Mouse (Mus musculus) layer of hippocampus, adult 11-12 months (tissue): Measurements from ENCODE around the gene Gpr68.

Experiments
- DNase-seq: peaks from one replicate; pipeline ENCODE4 v3.0.0; 2022; ENCODE audit warnings: low spot score

The Gpr68 gene

GRCm38 (mm10) chr12:100907598-100908297 is at the start of gene Gpr68:
TSS of gene Gpr68 (minus strand) at chr12:100908198.
- no peak for DNase-seq

DNA sequence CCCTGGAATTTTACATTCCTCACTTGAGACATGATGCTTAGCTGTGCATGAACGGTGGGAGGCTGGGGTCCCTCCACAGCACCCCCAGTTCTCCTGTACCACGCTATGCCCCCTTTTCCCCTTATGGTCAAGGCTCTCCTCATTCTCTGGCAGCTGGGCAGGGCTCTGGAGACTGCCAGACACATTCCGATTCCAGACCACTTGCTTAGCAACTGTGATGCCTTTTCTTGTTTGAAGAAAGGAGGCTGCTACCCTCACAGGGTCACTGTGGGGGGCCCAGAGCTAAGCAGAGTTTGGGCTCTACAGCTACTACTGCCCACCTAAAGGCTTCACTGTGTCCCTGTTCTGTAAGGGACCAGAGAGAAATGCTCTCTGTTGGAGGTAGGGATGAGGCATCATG is 49.3 kb upstream of the Gpr68 start:
- DNase-seq: no peak

GRCm38 (mm10) chr12:100956825-100957224 is 48.8 kb upstream of the Gpr68 start:
- DNase-seq: no peak

GRCm38 (mm10) chr12:100956028-100956427 is 48.0 kb upstream of the Gpr68 start:
- DNase-seq: no peak

DNA sequence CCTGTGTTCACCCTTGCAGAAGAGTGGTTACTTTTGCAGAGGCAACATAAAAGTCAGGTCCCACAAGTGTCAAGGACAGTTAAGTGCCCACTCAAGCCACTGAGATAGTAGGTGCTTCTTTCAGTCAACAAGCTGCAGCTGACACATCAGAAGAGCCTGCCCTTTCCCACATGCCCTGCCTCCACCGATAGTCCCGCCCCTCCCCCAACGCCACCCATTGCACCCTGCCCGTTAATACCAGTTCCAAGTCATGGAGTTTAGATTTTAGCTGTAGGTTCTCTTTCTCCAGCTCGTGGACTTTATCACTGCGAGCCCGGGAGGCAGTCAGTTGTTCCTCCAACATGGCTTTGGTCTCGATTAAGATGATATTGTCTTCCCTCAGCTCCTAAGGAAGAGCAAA is 45.9 kb upstream of the Gpr68 start:
- no peak for DNase-seq

DNA sequence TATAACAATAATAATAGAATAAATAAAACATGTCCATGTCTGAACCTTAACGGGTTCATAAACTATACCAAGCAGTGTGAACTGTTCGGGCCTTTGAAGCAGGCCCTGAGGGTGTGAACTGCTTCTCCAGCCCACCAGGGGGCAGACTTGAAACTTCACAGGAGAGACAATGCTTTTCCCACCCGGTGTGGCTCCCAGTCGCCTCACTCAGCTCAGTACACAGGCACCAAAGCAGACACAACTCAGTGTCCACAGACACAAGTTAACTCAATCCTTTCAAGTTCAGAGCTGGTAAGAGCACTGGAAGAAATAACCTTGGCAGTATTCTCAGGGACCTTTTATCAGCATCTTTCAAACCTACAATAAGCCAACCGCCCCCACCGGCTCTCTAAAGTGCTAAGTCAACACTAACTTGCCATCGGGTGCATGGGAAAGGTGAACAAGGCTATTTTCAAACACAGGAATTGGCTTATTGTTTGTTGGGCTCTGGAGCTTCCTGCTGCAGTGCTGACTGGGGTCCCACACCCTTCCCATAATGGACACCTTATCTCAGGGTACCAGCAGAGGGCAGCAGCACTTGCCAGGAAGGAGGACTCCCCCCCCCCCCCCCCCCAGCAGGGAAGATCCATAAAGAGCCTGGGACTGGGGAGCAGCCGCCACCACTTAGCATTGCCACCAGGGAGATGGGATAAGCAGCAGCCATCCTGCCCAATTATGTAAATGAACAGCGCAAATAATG is 44.4 kb upstream of the Gpr68 start:
- DNase-seq: peak; percentile 85

GRCm38 (mm10) chr12:100949146-100949545 is 41.1 kb upstream of the Gpr68 start:
- DNase-seq: no peak

DNA sequence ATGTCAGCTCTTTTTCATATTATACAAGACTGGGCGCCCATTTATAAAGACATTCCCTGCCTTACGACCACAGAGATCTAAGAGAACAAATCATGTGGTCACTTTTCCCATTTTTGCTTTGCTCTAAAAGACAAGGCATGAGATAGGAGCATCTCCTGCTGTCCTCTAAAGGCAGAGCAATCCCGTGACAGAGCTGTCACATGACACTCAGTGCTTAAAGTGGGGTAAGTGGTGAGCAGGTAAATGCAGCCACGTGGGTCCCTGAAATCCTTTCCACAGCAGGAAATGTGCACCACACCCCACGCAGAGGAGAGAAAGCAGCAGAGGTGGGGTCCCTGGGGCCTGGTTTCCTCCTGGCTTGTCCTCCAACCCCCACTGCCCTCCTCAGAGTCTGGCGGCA is 40.0 kb upstream of the Gpr68 start:
- DNase-seq: no peak

GRCm38 (mm10) chr12:100945948-100946347 is 38.0 kb upstream of the Gpr68 start:
- no peak for DNase-seq

- DNase-seq: no peak
Measured at GRCm38 (mm10) chr12:100945501-100945900, 37.5 kb upstream of the Gpr68 start.

GRCm38 (mm10) chr12:100944921-100945336 is 36.9 kb upstream of the Gpr68 start:
- no peak for DNase-seq

DNA sequence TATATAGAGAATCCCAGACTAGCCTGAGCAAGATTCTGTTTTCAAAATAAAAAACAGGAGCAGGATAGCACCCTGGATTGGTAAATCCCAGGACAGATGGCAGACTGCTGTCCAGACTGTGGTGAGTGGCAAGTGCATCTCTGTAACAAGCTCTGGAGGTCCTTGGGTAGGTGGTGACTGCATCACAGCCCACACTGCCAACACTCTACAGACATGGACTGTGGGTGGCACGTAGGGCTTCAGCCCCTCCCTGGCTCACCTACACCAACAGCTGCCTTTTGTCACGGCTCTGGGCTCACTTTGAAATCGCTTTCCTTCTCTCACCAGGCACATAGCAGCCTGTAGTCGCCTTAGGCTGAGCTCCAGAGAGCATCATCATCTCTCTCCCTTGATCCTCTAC is 35.1 kb upstream of the Gpr68 start:
- DNase-seq: no peak

DNA sequence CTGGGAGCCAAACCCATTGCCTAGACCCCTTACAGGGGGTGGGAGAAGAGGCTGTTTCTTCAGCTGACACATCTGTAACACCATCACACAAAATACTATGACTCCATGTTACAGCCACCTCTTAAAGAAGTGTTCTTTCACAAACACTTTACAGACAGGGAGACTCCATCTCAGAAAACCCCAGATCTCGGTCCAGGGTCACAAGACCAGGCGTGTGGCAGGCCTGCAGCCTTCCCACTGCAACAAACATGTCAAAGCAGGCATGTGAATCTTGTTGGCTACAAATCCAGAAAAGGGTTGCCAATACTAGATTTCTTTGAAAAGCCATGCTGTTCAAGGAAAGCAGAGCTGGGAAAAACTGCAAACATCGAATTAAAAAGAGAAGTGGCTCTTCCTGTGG is 33.4 kb upstream of the Gpr68 start:
- no peak for DNase-seq

DNA sequence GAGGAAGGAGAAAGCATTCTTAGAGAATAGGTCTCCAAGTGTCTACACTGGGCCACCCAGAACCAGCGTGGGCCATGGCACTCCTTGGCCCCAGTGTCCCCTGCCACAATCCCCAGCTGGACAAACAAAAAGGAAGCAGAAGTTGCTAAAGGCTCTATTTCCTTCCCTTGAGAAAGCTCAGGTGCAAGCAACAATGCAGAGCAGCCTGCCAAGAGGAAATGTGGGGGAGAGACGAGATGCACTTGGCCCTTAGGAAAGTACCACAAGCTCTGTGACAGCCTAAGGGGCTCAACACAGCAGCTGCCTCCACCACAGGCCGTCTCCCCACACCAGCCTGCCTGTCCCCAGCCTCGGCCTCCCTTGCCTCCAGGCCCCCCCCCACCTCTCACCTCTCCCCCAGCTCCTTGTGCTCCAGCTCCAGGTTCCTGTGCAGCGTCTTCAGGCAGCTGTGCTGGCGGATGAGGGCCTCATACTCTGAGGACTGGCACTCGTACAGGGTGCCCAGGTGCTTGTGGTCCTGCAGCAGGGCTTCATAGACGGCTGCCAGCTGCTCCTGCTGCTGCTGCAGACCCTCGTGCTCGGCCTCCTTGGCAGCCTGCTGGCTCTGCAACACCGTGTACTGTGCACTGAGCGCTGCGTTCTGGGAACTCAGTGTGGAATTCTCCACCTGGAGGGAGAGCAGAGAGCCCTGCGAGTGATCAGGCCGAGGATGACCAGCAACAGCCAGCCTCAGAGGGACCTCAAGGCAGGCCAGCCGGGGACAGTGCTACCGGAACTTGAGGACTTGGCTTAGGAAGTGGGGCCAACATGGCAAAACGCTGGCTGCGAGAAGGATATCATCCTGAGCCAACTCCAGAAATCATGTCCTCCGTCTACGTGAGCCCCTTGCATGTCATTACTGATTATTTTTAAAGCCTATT is 29.7 kb upstream of the Gpr68 start:
- DNase-seq: no peak

DNA sequence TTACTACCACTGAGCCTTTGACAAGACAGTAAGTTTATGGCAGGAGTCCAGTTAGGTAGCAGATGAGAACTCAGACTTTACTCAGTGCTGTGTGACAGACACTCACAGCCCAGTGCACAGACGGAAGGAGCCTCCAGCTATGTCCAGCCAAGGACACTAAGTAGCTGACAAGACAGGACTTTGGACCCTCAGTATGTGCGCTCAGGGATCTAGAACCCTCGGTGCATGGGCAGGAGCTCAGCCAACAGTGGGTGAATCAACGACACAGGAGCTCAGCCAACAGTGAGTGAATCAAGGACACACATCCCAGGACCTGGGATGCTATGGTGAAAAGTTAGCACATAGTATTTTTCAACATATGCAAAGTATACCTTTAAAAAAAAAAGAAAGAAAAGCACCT is 28.7 kb upstream of the Gpr68 start:
- no peak for DNase-seq

DNA sequence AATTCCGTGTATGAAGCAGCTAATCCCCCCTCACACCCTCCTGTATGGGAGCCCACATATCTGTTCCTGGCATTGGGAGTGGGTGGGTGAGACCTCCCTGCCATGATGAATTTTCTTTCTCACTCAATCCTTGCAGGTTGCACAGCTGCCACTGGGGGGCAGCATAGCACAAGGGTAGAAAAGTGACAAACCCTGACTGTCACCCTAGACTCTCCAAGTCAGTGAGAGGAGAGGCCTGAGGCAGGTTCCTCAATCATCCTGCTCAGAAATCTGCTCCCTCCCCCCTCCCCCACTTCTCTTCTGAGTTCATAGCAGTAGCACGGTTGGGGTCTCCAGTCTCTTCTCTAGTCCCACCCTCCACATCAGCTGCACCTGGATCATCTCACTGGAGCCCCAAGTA is 28.1 kb upstream of the Gpr68 start:
- peak; percentile 84 for DNase-seq

- DNase-seq: no peak
Measured at GRCm38 (mm10) chr12:100934796-100935195, 26.8 kb upstream of the Gpr68 start.

GRCm38 (mm10) chr12:100931653-100932052 is 23.7 kb upstream of the Gpr68 start:
- no peak for DNase-seq

DNA sequence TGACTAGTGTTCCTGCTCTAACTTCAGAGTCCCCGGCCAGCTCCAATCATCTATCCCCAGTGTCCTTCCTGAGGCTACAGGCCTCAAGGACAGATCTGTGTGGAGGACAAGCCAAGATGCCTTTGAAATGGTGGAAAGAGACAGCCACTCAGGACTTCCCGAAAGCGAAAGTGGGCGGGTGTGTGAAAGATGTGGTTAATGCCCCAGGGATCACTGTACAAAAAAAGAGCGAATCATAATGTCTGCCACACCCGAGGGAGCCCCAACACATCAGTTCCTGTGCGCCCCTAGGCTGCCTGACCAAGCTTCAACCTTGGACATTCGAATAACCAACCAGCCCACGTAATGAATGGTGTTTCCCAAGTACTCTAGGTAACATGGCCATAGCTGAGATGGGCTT is 20.3 kb upstream of the Gpr68 start:
- no peak for DNase-seq

- peak; percentile 85 for DNase-seq
Measured at GRCm38 (mm10) chr12:100925644-100926619, 17.9 kb upstream of the Gpr68 start.

- DNase-seq: no peak
Measured at GRCm38 (mm10) chr12:100924646-100925339, 16.8 kb upstream of the Gpr68 start.
